Mouse (Mus musculus) urinary bladder, postnatal 10 days (tissue): ENCODE results near the gene Vps45.

Experiments used
- DNase-seq: peaks from one replicate; pipeline ENCODE4 v3.0.0; 2022; ENCODE audit warnings: low spot score

Vps45 gene

GRCm38 (mm10) chr3:96038156-96038555 lies 20.1 kb downstream of the Vps45 start:
- no peak for DNase-seq

- no peak for DNase-seq
Observed at GRCm38 (mm10) chr3:96036796-96037195, 21.5 kb downstream of the Vps45 start.

GRCm38 (mm10) chr3:96033046-96033445 lies 25.2 kb downstream of the Vps45 start:
- no peak for DNase-seq

GRCm38 (mm10) chr3:96032652-96033017 lies 25.6 kb downstream of the Vps45 start:
- no peak for DNase-seq

- no peak for DNase-seq
Observed at GRCm38 (mm10) chr3:96031991-96032651, 26.1 kb downstream of the Vps45 start.

GRCm38 (mm10) chr3:96029766-96030165 lies 28.5 kb downstream of the Vps45 start:
- no peak for DNase-seq

- DNase-seq, result no peak
Observed at GRCm38 (mm10) chr3:96029336-96029735, 28.9 kb downstream of the Vps45 start.

GRCm38 (mm10) chr3:96027875-96028274 lies 30.4 kb downstream of the Vps45 start:
- no peak for DNase-seq

- no peak for DNase-seq
Observed at GRCm38 (mm10) chr3:96027145-96027544, 31.1 kb downstream of the Vps45 start.

- DNase-seq, result no peak
Observed at GRCm38 (mm10) chr3:96021421-96022128, 36.7 kb downstream of the Vps45 start.

- DNase-seq, result no peak
Observed at GRCm38 (mm10) chr3:96020735-96021134, 37.5 kb downstream of the Vps45 start.

- no peak for DNase-seq
Observed at GRCm38 (mm10) chr3:96017461-96017860, 40.8 kb downstream of the Vps45 start.

- DNase-seq, result no peak
Observed at GRCm38 (mm10) chr3:96016257-96016889, 41.9 kb downstream of the Vps45 start.

GRCm38 (mm10) chr3:96015681-96016080 lies 42.6 kb downstream of the Vps45 start:
- DNase-seq, result no peak

- DNase-seq, result no peak
Observed at GRCm38 (mm10) chr3:96012805-96013204, 45.5 kb downstream of the Vps45 start.

- no peak for DNase-seq
Observed at GRCm38 (mm10) chr3:96008463-96008862, 49.8 kb downstream of the Vps45 start.

GRCm38 (mm10) chr3:96001560-96001959 lies 56.7 kb downstream of the Vps45 start:
- no peak for DNase-seq

GRCm38 (mm10) chr3:96000921-96001501 lies 57.3 kb downstream of the Vps45 start:
- no peak for DNase-seq

- no peak for DNase-seq
Observed at GRCm38 (mm10) chr3:96000080-96000632, 58.1 kb downstream of the Vps45 start.

GRCm38 (mm10) chr3:95999308-96000079 lies 58.8 kb downstream of the Vps45 start:
- DNase-seq, result no peak

- DNase-seq, result no peak
Observed at GRCm38 (mm10) chr3:95997203-95997721, 61.0 kb downstream of the Vps45 start.
